Mouse (Mus musculus): ENCODE results near the gene Ifnb1. TPM values are rescaled to one million over a fixed set of nuclear protein-coding genes. Genes with fewer than 3 reads are reported as not detected.

Ifnb1 gene
- polyA plus RNA-seq, 1 experiment from 2014 or later: not detected

DNA sequence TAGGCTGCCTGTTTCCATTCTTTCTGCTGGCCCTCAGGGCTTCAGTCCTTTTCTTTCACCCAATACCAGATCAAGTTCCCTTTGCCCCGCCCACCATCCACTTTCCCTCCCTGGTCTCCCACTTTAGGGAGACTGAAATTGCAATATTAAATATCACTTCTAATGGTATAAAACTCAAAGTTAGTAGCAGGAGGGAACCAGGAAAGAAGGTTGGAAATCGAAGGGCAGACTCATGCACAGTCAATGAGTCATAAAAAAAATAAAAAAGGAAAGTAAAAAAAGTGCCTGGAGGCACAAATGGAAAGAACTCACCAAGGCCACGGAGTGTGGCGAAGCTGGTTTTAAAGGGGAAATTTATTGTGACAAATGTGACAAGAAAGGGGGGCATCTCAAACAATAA is 7.7 kb upstream of the Ifnb1 start:
- no peak for ATAC-seq (replicated peaks)
- no peaks in the 10 kb centered on the region for H3K9me3 ChIP-seq
- no peak overlapping the region for H3K27ac ChIP-seq
- no peaks in the 10 kb centered on the region for H3K4me1 ChIP-seq
- H3K27me3 ChIP-seq (replicated peaks): no peaks in the 10 kb centered on the region
- H3K4me3 ChIP-seq: no peak overlapping the region
- no peaks in the 10 kb centered on the region for H3K36me3 ChIP-seq (replicated peaks)
- H3K9ac ChIP-seq: no peak overlapping the region
- H3K4me2 ChIP-seq: no peak overlapping the region
- 77% methylated on average over 4 of the region's 4 CpGs for WGBS

- ATAC-seq (replicated peaks): no peak
- H3K4me3 ChIP-seq: no peak overlapping the region
- no peaks in the 10 kb centered on the region for H3K27me3 ChIP-seq (replicated peaks)
- WGBS: 83% methylated on average over 5 of the region's 5 CpGs
- no peak overlapping the region for H3K4me2 ChIP-seq
- H3K36me3 ChIP-seq (replicated peaks): no peaks in the 10 kb centered on the region
- H3K27ac ChIP-seq: no peak overlapping the region
- no peak overlapping the region for H3K9ac ChIP-seq
- H3K4me1 ChIP-seq: no peaks in the 10 kb centered on the region
- H3K9me3 ChIP-seq: no peaks in the 10 kb centered on the region
Observed at GRCm38 (mm10) chr4:88526379-88527049, 3.9 kb upstream of the Ifnb1 start.

DNA sequence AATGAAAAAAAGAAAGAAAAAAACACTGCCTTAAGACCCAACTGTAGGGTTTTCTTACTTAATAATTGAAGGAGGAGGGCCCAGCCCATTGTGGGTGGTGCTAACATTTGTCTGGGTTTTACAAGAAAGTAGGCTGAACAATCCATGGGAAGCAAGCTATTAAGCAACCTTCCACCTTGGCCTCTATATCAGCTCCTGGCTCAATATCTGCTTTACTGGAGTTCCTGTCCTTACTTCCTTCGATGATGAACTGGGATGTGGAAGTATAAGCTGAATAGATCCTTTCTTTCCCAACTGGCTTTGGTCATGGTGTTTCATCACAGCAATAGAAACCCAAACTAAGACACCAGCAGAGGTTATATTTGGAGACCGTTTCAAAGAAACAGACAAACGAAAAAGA is 2.8 kb upstream of the Ifnb1 start:
- 85% methylated on average over 3 of the region's 3 CpGs for WGBS
- H3K9me3 ChIP-seq: no peaks in the 10 kb centered on the region
- H3K27ac ChIP-seq: no peak overlapping the region
- no peak overlapping the region for H3K4me3 ChIP-seq
- no peak overlapping the region for H3K4me2 ChIP-seq
- no peaks in the 10 kb centered on the region for H3K36me3 ChIP-seq (replicated peaks)
- no peaks in the 10 kb centered on the region for H3K4me1 ChIP-seq
- H3K9ac ChIP-seq: no peak overlapping the region
- no peak for ATAC-seq (replicated peaks)
- H3K27me3 ChIP-seq (replicated peaks): no peaks in the 10 kb centered on the region

GRCm38 (mm10) chr4:88523241-88523640 is 667 bp upstream of the Ifnb1 start:
- Histone ChIP-seq H3K4me3 (no peak overlapping the region), H3K36me3 (replicated peaks) (no peaks in the 10 kb centered on the region), H3K9me3 (no peaks in the 10 kb centered on the region), H3K4me1 (no peaks in the 10 kb centered on the region), H3K27ac (no peak overlapping the region), H3K4me2 (no peak overlapping the region), H3K9ac (no peak overlapping the region), H3K27me3 (replicated peaks) (no peaks in the 10 kb centered on the region)
- no peak for ATAC-seq (replicated peaks)

DNA sequence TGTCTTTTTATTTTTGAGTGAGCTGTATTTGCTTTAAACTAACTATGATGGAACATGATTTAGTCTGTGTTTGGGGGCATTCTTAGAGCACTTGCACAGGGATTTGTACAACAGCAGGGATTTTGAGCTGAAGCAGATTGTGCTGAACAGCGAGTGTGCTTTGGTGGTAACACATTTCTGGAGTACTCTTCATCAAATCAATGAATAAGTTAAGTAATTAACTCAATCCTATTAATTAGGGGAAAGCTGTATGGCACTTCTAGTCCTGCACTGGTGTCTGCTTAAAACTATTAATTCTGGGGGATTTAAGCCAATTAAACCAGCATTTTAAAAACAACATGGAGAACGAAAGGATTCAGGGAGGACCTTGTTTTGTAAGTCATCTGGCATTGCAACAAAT is 4.6 kb downstream of the Ifnb1 start:
- H3K9me3 ChIP-seq: no peaks in the 10 kb centered on the region
- no peak overlapping the region for H3K4me2 ChIP-seq
- no peak overlapping the region for H3K4me3 ChIP-seq
- H3K36me3 ChIP-seq (replicated peaks): no peaks in the 10 kb centered on the region
- no peaks in the 10 kb centered on the region for H3K27me3 ChIP-seq (replicated peaks)
- no peaks in the 10 kb centered on the region for H3K4me1 ChIP-seq
- 71% methylated on average over 2 of the region's 2 CpGs for WGBS
- no peak for ATAC-seq (replicated peaks)
- H3K9ac ChIP-seq: no peak overlapping the region
- no peak overlapping the region for H3K27ac ChIP-seq

DNA sequence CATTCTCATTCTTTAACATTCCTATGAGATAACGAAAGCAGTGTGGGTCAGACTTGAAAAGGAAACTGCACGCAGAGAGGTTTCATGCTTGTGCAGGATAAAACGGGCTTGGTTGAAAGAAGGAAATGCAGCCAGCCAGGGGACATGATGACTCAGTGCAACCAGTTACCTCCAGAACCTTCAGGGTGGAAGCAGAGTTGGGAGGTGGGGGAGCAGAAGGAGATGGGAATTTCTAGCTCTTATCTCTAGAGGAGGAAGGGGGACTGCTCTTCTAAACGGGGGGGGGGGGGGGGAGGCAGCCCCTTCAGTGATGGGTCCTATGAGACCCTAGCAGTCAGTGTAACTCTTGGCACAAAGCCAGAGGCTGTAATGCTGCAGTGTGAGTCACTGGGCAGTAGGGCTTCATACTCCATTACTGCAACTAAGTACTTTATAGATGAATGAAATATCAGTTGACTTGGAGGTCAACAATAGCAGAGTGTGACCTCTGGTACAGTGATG is 6.8 kb downstream of the Ifnb1 start:
- Histone ChIP-seq H3K9me3 (no peaks in the 10 kb centered on the region), H3K27me3 (replicated peaks) (no peaks in the 10 kb centered on the region), H3K9ac (no peak overlapping the region), H3K4me1 (no peaks in the 10 kb centered on the region), H3K4me3 (no peak overlapping the region), H3K4me2 (no peak overlapping the region), H3K27ac (no peak overlapping the region), H3K36me3 (replicated peaks) (no peaks in the 10 kb centered on the region)
- ATAC-seq (replicated peaks): no peak
- 44% methylated on average over 4 of the region's 4 CpGs for WGBS

DNA sequence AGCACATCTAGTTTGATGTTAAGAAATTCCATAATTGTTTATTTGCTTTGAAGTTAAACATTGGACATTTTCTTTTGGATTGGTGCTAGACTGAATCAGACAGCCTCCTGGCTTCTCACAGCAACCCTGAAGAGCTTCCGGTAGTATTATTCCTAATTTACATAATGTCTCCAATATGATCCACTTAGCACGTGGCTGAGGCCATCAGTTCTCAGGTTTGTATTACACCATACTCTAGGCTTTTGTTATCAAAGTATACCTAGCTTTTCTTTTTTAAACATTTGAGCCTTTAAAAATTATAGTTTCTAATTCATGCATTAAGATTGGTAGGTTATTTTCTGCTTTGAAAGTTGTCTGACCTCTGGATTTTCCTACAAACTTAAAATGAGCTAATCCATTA is 7.3 kb downstream of the Ifnb1 start:
- ATAC-seq (replicated peaks): no peak
- H3K4me2 ChIP-seq: no peak overlapping the region
- no peak overlapping the region for H3K27ac ChIP-seq
- no peaks in the 10 kb centered on the region for H3K9me3 ChIP-seq
- 44% methylated on average over 2 of the region's 2 CpGs for WGBS
- no peaks in the 10 kb centered on the region for H3K36me3 ChIP-seq (replicated peaks)
- no peaks in the 10 kb centered on the region for H3K27me3 ChIP-seq (replicated peaks)
- H3K4me1 ChIP-seq: no peaks in the 10 kb centered on the region
- H3K9ac ChIP-seq: no peak overlapping the region
- no peak overlapping the region for H3K4me3 ChIP-seq

DNA sequence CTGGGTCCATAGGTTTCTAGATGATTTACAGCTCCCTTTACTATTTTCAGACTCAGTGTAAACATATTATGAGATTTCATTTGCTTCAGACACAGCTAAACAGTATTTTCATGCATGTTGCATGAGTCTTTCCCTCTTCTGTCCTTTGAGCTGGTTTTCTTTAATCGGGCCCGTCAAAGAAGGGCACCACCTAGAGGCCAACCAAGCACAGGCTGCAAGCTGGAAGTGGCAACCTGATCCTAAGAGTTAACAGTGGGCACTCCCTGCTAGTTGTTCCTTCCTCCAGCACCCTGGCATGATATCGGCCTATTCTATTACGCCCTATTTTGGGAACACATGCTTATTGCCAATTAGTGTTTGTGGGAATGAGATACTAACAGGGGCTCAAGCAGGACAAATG is 8.2 kb downstream of the Ifnb1 start:
- Histone ChIP-seq H3K4me3 (no peak overlapping the region), H3K27ac (no peak overlapping the region), H3K36me3 (replicated peaks) (no peaks in the 10 kb centered on the region), H3K4me2 (no peak overlapping the region), H3K4me1 (no peaks in the 10 kb centered on the region), H3K9ac (no peak overlapping the region), H3K27me3 (replicated peaks) (no peaks in the 10 kb centered on the region), H3K9me3 (no peaks in the 10 kb centered on the region)
- ATAC-seq (replicated peaks): no peak
- 46% methylated on average over 4 of the region's 4 CpGs for WGBS

- no peak overlapping the region for H3K27ac ChIP-seq
- H3K27me3 ChIP-seq (replicated peaks): no peaks in the 10 kb centered on the region
- no peaks in the 10 kb centered on the region for H3K9me3 ChIP-seq
- H3K4me3 ChIP-seq: no peak overlapping the region
- no peak overlapping the region for H3K9ac ChIP-seq
- ATAC-seq (replicated peaks): no peak
- no peaks in the 10 kb centered on the region for H3K4me1 ChIP-seq
- 97% methylated on average over 4 of the region's 4 CpGs for WGBS
- H3K36me3 ChIP-seq (replicated peaks): no peaks in the 10 kb centered on the region
- no peak overlapping the region for H3K4me2 ChIP-seq
Observed at GRCm38 (mm10) chr4:88513743-88514142, 8.8 kb downstream of the Ifnb1 start.

DNA sequence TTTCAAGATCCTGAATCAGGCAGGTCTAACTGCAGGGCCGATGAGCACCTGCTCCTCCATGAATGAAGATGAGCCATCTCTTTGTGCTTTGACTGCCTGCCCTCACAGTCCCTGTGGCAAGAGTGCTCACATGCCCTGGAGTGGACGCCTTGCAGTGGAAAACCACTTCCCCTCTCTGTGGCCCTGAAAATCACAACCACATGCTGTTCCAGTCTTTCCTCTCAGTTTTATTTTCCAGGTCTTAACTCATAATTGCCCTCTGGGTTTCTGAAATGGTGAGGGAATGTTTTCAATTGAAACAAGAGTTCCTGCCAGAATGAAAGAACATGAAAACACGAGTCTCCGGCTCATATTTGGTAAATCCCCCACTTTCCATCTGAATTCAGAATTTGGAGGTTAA is 18.8 kb downstream of the Ifnb1 start:
- Histone ChIP-seq H3K9me3 (no peaks in the 10 kb centered on the region), H3K4me2 (no peak overlapping the region), H3K36me3 (replicated peaks) (no peaks in the 10 kb centered on the region), H3K27ac (no peak overlapping the region), H3K4me1 (no peaks in the 10 kb centered on the region), H3K27me3 (replicated peaks) (no peaks in the 10 kb centered on the region), H3K4me3 (no peak overlapping the region), H3K9ac (no peak overlapping the region)
- no peak for ATAC-seq (replicated peaks)
- WGBS: 68% methylated on average over 4 of the region's 4 CpGs

DNA sequence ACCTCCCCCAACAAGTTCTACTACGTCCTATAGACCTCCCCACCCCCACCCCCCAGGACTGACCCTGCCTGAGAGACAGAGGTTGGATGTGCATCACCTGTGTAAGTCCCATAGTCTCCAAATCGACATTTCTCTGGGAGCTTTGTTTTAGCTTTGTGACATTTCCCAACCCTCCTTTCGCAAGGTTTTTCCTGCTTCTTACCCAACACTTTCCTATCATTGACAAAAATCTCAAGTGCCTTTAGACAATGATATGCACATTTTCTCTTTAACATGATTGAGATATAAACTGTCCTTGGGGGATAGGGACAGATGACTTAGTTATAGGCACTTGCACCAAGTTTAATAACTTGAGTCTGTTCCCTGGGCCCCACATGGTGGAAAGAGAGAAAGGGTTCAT is 21.3 kb downstream of the Ifnb1 start:
- Histone ChIP-seq H3K4me2 (no peak overlapping the region), H3K9me3 (no peaks in the 10 kb centered on the region), H3K4me3 (no peak overlapping the region), H3K27me3 (replicated peaks) (no peaks in the 10 kb centered on the region), H3K27ac (no peak overlapping the region), H3K9ac (no peak overlapping the region), H3K4me1 (no peaks in the 10 kb centered on the region), H3K36me3 (replicated peaks) (no peaks in the 10 kb centered on the region)
- ATAC-seq (replicated peaks): no peak
- 95% methylated on average over 3 of the region's 3 CpGs for WGBS

GRCm38 (mm10) chr4:88496321-88497018 is 26.1 kb downstream of the Ifnb1 start:
- H3K27me3 ChIP-seq (replicated peaks): no peaks in the 10 kb centered on the region
- no peaks in the 10 kb centered on the region for H3K36me3 ChIP-seq (replicated peaks)
- no peak overlapping the region for H3K27ac ChIP-seq
- 75% methylated on average over 6 of the region's 6 CpGs for WGBS
- H3K4me1 ChIP-seq: no peaks in the 10 kb centered on the region
- no peak overlapping the region for H3K9ac ChIP-seq
- H3K4me2 ChIP-seq: no peak overlapping the region
- no peak overlapping the region for H3K4me3 ChIP-seq
- no peaks in the 10 kb centered on the region for H3K9me3 ChIP-seq
- ATAC-seq (replicated peaks): no peak

DNA sequence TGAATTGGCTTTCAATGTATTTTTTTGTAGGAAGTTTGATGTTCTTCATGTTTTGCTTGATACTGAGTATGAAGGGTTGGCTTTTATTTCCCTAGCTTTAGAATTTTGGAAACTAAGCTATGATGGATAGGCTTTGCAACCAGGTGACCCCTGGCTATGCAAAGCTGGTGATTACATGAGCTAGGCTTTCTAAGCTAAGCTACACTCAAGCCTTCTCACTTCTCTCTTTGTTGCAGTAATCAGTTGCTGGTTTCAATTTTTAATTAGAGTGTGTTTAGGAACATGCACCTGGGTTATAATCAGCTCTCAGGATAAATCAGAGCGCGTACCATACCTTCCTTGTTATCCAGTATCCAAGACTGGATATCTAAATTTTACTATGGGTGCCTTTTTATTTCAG is 33.0 kb downstream of the Ifnb1 start:
- H3K9ac ChIP-seq: no peak overlapping the region
- no peaks in the 10 kb centered on the region for H3K36me3 ChIP-seq (replicated peaks)
- H3K27ac ChIP-seq: no peak overlapping the region
- no peak overlapping the region for H3K4me2 ChIP-seq
- 95% methylated on average over 2 of the region's 2 CpGs for WGBS
- H3K4me3 ChIP-seq: no peak overlapping the region
- H3K9me3 ChIP-seq: no peaks in the 10 kb centered on the region
- no peak for ATAC-seq (replicated peaks)
- H3K27me3 ChIP-seq (replicated peaks): no peaks in the 10 kb centered on the region
- H3K4me1 ChIP-seq: no peaks in the 10 kb centered on the region
